Mouse (Mus musculus) regulatory T cell (primary cell): ENCODE data around the gene Syne4.

Experiments used
- in situ Hi-C: fragments of 300-600 bp; cut with MboI, MseI; formaldehyde crosslinking; loops from one replicate; pipeline ENCODE4 v1.15.1; 2025; ENCODE audit warnings: high pct_unique_total_duplicates

Gene Syne4

GRCm38 (mm10) chr7:30328379-30328778, 13.8 kb downstream of the Syne4 start:
- in situ Hi-C loops: no loop called here

GRCm38 (mm10) chr7:30331887-30332286, 17.3 kb downstream of the Syne4 start:
- in situ Hi-C loops: no loop called here

- in situ Hi-C loops: no loop called here
These were observed 18.1 kb downstream of the Syne4 start for GRCm38 (mm10) chr7:30332622-30333259.

- in situ Hi-C loops: no loop called here
These were observed 18.8 kb downstream of the Syne4 start for GRCm38 (mm10) chr7:30333436-30333835.

GRCm38 (mm10) chr7:30334563-30334962, 20.0 kb downstream of the Syne4 start:
- in situ Hi-C loops: no loop called here

- in situ Hi-C loops: no loop called here
These were observed 21.1 kb downstream of the Syne4 start for GRCm38 (mm10) chr7:30335688-30336087.

GRCm38 (mm10) chr7:30336384-30336783, 21.8 kb downstream of the Syne4 start:
- in situ Hi-C loops: no loop called here

GRCm38 (mm10) chr7:30339432-30340109, 25.0 kb downstream of the Syne4 start:
- in situ Hi-C loops: no loop called here

- in situ Hi-C loops: no loop called here
These were observed 32.2 kb downstream of the Syne4 start for GRCm38 (mm10) chr7:30346635-30347379.

GRCm38 (mm10) chr7:30347828-30348227, 33.2 kb downstream of the Syne4 start:
- in situ Hi-C loops: no loop called here

GRCm38 (mm10) chr7:30353279-30353822, 38.7 kb downstream of the Syne4 start:
- in situ Hi-C loops: no loop called here

GRCm38 (mm10) chr7:30354059-30354458, 39.5 kb downstream of the Syne4 start:
- in situ Hi-C loops: no loop called here

- in situ Hi-C loops: no loop called here
These were observed 44.0 kb downstream of the Syne4 start for GRCm38 (mm10) chr7:30358378-30359186.

GRCm38 (mm10) chr7:30359276-30359865, 44.8 kb downstream of the Syne4 start:
- in situ Hi-C loops: no loop called here

GRCm38 (mm10) chr7:30360028-30360427, 45.4 kb downstream of the Syne4 start:
- in situ Hi-C loops: loop anchor here (10.0 kb wide), 1 partner anchor 115 kb away; no protein-coding TSS in a partner anchor

GRCm38 (mm10) chr7:30362652-30363343, 48.2 kb downstream of the Syne4 start, which contains the start of gene Lrfn3:
TSS of gene Lrfn3 (minus strand) at chr7:30362772.
- in situ Hi-C loops: loop anchor here (10.0 kb wide), 1 partner anchor 112 kb away; no protein-coding TSS in a partner anchor

- in situ Hi-C loops: loop anchor here (10.0 kb wide), 1 partner anchor 111 kb away; no protein-coding TSS in a partner anchor
These were observed 48.7 kb downstream of the Syne4 start for GRCm38 (mm10) chr7:30363344-30363738.

- in situ Hi-C loops: loop anchor here (10.0 kb wide), 1 partner anchor 107 kb away; no protein-coding TSS in a partner anchor
These were observed 52.9 kb downstream of the Syne4 start for GRCm38 (mm10) chr7:30367466-30367865.
